Mouse (Mus musculus): ENCODE measurements at regions not wholly inside any gene's neighbourhood (a gene's known extent, or its start where the extent isn't known, plus 50 kb on each side); places are given as distances from the start of the nearest gene placed in this dataset.
A peak's percentile ranks its signal among the peaks of the same experiment; 100 is the strongest.

- DNase-seq, result no peak
These were observed 515.9 kb downstream of the Tns3 start for GRCm38 (mm10) chr11:8148485-8148825.

GRCm38 (mm10) chr11:8147790-8148484, 516.4 kb downstream of the Tns3 start:
- DNase-seq, result no peak

- DNase-seq, result no peak
These were observed 527.0 kb downstream of the Tns3 start for GRCm38 (mm10) chr11:8137366-8137765.

GRCm38 (mm10) chr11:8136666-8137065, 527.7 kb downstream of the Tns3 start:
- no peak for DNase-seq

- DNase-seq, result no peak
These were observed 555.0 kb downstream of the Tns3 start for GRCm38 (mm10) chr11:8109286-8109685.

GRCm38 (mm10) chr11:8101091-8101490, 563.2 kb downstream of the Tns3 start:
- peak in 1 of 2 experiments; percentile 4 for DNase-seq

GRCm38 (mm10) chr11:8084328-8084727, 580.0 kb downstream of the Tns3 start:
- no peak for DNase-seq

GRCm38 (mm10) chr11:8082811-8083210, 581.5 kb downstream of the Tns3 start:
- no peak for DNase-seq

GRCm38 (mm10) chr11:8073321-8073720, 591.0 kb downstream of the Tns3 start:
- DNase-seq, result no peak

- DNase-seq, result no peak
These were observed 595.5 kb downstream of the Tns3 start for GRCm38 (mm10) chr11:8068873-8069272.

GRCm38 (mm10) chr11:8067330-8067729, 597.0 kb downstream of the Tns3 start:
- DNase-seq, result no peak

- no peak for DNase-seq
These were observed 598.5 kb downstream of the Tns3 start for GRCm38 (mm10) chr11:8065811-8066210.

GRCm38 (mm10) chr11:8065086-8065485, 599.2 kb downstream of the Tns3 start:
- no peak for DNase-seq

GRCm38 (mm10) chr11:8061989-8062388, 602.3 kb downstream of the Tns3 start:
- DNase-seq, result no peak

GRCm38 (mm10) chr11:8061573-8061972, 602.8 kb downstream of the Tns3 start:
- DNase-seq, result no peak

GRCm38 (mm10) chr11:8051499-8051898, 612.8 kb downstream of the Tns3 start:
- no peak for DNase-seq

- DNase-seq, result no peak
These were observed 619.2 kb downstream of the Tns3 start for GRCm38 (mm10) chr11:8045086-8045485.

- no peak for DNase-seq
These were observed 634.2 kb downstream of the Tns3 start for GRCm38 (mm10) chr11:8030119-8030518.

GRCm38 (mm10) chr11:8007801-8008200, 656.5 kb downstream of the Tns3 start:
- no peak for DNase-seq

GRCm38 (mm10) chr11:7981031-7981430, 683.3 kb downstream of the Tns3 start:
- no peak for DNase-seq

GRCm38 (mm10) chr11:7975845-7976244, 688.5 kb downstream of the Tns3 start:
- no peak for DNase-seq

GRCm38 (mm10) chr11:7949931-7950330, 714.4 kb downstream of the Tns3 start:
- no peak for DNase-seq

GRCm38 (mm10) chr11:7949201-7949875, 715.0 kb downstream of the Tns3 start:
- no peak for DNase-seq

GRCm38 (mm10) chr11:7944956-7945515, 719.3 kb downstream of the Tns3 start:
- peak in 1 of 2 experiments; percentile 7 for DNase-seq

Measured in lung, adult 18-20 months (tissue).